Mouse (Mus musculus): ENCODE results near the gene Bcl2l15. TPM values are rescaled to one million over a fixed set of nuclear protein-coding genes. Genes with fewer than 3 reads are reported as not detected.
A peak's percentile ranks its signal among the peaks of the same experiment; 100 is the strongest.

The Bcl2l15 gene
- polyA plus RNA-seq, 1 experiment: 0.15 TPM

DNA sequence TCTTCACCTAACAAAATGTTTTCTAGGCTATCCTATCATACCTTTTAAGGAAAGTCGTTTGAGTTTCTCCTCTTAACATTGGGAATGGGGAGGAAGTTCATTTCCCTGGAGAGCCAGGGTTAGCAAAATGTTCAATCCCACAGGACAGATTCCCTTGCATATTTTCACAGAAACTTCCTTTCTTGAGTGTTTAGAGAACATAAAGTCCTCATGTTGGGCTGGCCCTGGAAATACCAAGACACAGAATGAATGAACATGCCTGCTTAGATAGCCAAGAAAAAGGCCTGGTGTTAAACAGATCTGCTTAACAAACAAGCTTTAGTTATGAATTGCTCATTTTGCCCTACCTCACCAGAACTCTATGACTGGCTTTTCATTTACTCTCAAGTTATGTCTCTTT lies 39.8 kb upstream of the Bcl2l15 start:
- no peaks in the 10 kb centered on the region for H3K27me3 ChIP-seq (ENCODE audit: control insufficient read depth)
- H3K36me3 ChIP-seq (ENCODE audit: control insufficient read depth): peaks cover 17% of the 10 kb centered on the region
- TF ChIP-seq GATA1 (IDR thresholded peaks at IDR 0.05; ENCODE audit: low read length) (no peak), TAL1 (IDR thresholded peaks at IDR 0.05; ENCODE audit: low read length) (no peak)
- H3K4me3 ChIP-seq (replicated peaks): peak overlapping the region; percentile 40
- no peaks in the 10 kb centered on the region for H3K9me3 ChIP-seq (ENCODE audit: control insufficient read depth, low read length)
- peaks cover 77% of the 10 kb centered on the region for H3K4me1 ChIP-seq (ENCODE audit: control insufficient read depth)

DNA sequence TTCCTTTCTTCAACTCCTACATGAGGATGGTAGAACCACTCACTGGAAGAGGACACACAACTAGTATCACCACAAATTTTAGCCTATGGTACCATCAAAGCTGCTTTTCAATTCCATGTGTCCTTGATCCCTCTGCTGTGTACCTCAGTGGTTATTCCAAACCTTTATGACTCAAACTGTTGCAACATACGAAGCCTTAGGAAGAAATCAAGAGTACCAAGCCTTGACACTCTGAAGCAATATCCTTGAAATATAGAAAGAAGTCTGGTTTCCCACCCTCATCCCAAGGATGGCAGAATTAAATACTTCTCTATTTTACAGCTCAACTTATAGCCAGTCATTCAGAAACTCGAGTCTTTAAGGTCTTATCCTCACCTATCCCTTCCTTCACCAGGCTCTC lies 36.0 kb upstream of the Bcl2l15 start:
- Histone ChIP-seq H3K27me3 (ENCODE audit: control insufficient read depth) (no peaks in the 10 kb centered on the region), H3K36me3 (ENCODE audit: control insufficient read depth) (peaks cover 27% of the 10 kb centered on the region), H3K9me3 (ENCODE audit: control insufficient read depth, low read length) (peaks cover 5% of the 10 kb centered on the region), H3K4me3 (replicated peaks) (no peak overlapping the region), H3K4me1 (ENCODE audit: control insufficient read depth) (peaks cover 95% of the 10 kb centered on the region)
- TF ChIP-seq GATA1 (IDR thresholded peaks at IDR 0.05; ENCODE audit: low read length) (no peak), TAL1 (IDR thresholded peaks at IDR 0.05; ENCODE audit: low read length) (no peak)

GRCm38 (mm10) chr3:103799507-103799906 lies 32.9 kb upstream of the Bcl2l15 start:
- Histone ChIP-seq H3K27me3 (ENCODE audit: control insufficient read depth) (no peaks in the 10 kb centered on the region), H3K4me3 (replicated peaks) (peak overlapping the region; percentile 41), H3K36me3 (ENCODE audit: control insufficient read depth) (peaks cover 58% of the 10 kb centered on the region), H3K4me1 (ENCODE audit: control insufficient read depth) (peaks cover 95% of the 10 kb centered on the region), H3K9me3 (ENCODE audit: control insufficient read depth, low read length) (peaks cover 5% of the 10 kb centered on the region)
- TF ChIP-seq TAL1 (IDR thresholded peaks at IDR 0.05; ENCODE audit: low read length): peak; percentile 97
- peak; percentile 98 for TF ChIP-seq GATA1 (IDR thresholded peaks at IDR 0.05; ENCODE audit: low read length)

GRCm38 (mm10) chr3:103801631-103802531 lies 30.5 kb upstream of the Bcl2l15 start:
- peak overlapping the region; percentile 15 for H3K4me3 ChIP-seq (replicated peaks)
- H3K9me3 ChIP-seq (ENCODE audit: control insufficient read depth, low read length): peaks cover 5% of the 10 kb centered on the region
- peaks cover 96% of the 10 kb centered on the region for H3K4me1 ChIP-seq (ENCODE audit: control insufficient read depth)
- peaks cover 82% of the 10 kb centered on the region for H3K36me3 ChIP-seq (ENCODE audit: control insufficient read depth)
- no peaks in the 10 kb centered on the region for H3K27me3 ChIP-seq (ENCODE audit: control insufficient read depth)
- TF ChIP-seq TAL1 (IDR thresholded peaks at IDR 0.05; ENCODE audit: low read length): no peak
- TF ChIP-seq GATA1 (IDR thresholded peaks at IDR 0.05; ENCODE audit: low read length): no peak

- Histone ChIP-seq H3K9me3 (ENCODE audit: control insufficient read depth, low read length) (peaks cover 5% of the 10 kb centered on the region), H3K4me1 (ENCODE audit: control insufficient read depth) (peaks cover 96% of the 10 kb centered on the region), H3K4me3 (replicated peaks) (no peak overlapping the region), H3K27me3 (ENCODE audit: control insufficient read depth) (no peaks in the 10 kb centered on the region), H3K36me3 (ENCODE audit: control insufficient read depth) (peaks cover 89% of the 10 kb centered on the region)
- TF ChIP-seq GATA1 (IDR thresholded peaks at IDR 0.05; ENCODE audit: low read length) (no peak), TAL1 (IDR thresholded peaks at IDR 0.05; ENCODE audit: low read length) (no peak)
These were observed 29.5 kb upstream of the Bcl2l15 start for GRCm38 (mm10) chr3:103802861-103803260.

DNA sequence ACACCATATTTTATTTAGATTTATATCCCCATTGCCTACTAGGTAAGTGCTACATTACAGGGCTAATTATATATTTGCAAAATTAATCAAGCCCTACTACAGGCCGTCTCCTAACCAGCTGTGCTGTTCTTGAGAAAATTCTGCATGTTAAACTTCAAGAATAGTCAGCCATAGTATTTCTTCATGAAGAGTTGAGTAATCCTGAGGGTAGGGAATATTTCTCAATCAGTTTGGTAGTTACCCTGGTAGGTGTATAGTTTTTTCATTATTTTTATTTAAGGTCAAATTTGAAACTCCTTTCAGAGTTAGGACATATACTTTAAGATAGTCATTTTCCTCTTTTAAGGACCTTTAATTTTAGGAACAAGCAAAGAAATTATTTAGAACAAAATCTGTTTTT lies 26.7 kb upstream of the Bcl2l15 start:
- H3K4me1 ChIP-seq (ENCODE audit: control insufficient read depth): peaks cover 86% of the 10 kb centered on the region
- H3K36me3 ChIP-seq (ENCODE audit: control insufficient read depth): peaks cover 75% of the 10 kb centered on the region
- H3K27me3 ChIP-seq (ENCODE audit: control insufficient read depth): no peaks in the 10 kb centered on the region
- H3K9me3 ChIP-seq (ENCODE audit: control insufficient read depth, low read length): no peaks in the 10 kb centered on the region
- H3K4me3 ChIP-seq (replicated peaks): no peak overlapping the region
- TF ChIP-seq GATA1 (IDR thresholded peaks at IDR 0.05; ENCODE audit: low read length) (no peak), TAL1 (IDR thresholded peaks at IDR 0.05; ENCODE audit: low read length) (no peak)

DNA sequence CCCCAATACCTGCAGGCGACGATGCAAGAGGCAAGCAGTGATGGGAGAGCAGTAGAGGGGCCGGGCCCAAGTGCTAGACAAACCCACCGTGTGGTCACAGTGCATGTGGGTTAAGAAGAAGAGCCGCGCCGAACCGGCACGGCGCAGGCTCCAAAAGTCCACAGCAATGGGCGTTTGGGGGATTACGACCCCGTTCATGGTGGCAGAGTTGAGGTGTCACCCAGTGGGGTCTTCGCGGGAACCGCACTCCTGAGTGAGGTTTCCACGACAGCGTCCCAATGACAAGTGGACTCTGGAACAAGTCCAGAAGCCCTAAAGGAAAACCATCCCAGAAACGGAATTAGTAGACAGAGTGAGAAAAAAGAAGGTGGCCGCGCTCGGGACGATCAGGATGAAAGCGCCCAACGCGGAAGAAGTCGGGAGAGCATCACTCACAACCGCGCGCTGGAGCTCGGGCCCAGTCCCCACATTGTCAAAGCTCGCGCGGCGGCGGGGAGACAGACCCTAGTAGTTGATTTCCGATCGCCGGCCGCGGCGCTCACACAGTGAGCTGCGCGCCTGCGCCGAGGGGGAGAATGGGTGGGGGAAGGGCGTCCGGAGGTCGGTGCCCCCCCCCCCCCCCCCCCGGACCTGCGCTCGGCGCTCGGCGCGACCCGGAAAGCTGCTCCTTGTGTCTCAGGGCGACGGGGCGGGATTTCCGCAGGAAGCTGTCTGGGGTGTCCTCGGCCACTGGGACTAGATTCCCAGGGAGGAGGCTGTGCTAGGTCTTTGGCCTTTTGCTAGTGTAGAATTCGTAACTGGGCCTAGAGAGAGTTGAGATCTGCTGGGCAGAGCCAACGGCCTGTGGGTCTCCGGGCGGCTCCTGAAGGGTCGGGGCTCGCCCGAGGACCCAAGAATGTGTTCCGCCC lies 23.3 kb upstream of the Bcl2l15 start, which contains the start of the genes Dclre1b, Ap4b1 and Gm43064:
Dclre1b (minus strand) TSS at position 554 of the 908 bp plus-strand sequence.
Ap4b1 (plus strand) TSS at position 630 of the 908 bp plus-strand sequence.
Gm43064 (plus strand) TSS at position 683 of the 908 bp plus-strand sequence.
- Histone ChIP-seq H3K36me3 (ENCODE audit: control insufficient read depth) (peaks cover 72% of the 10 kb centered on the region), H3K4me3 (replicated peaks) (peak within 1 kb of the TSS; percentile 79)

DNA sequence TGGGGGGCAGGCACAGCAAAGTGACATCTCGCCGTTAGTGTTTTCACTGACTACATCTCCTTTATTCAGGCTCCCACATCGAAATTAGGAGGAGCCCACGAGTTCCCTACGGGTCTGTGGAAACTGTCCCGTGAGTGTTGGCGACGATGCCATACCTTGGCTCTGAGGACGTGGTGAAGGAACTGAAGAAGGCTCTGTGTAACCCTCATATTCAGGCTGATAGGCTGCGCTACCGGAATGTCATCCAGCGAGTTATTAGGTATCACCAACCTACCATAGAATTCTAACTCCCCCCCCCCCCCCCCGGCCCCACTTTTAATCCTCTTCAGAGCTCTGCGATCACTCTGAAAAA lies 22.6 kb upstream of the Bcl2l15 start:
- Histone ChIP-seq H3K4me3 (replicated peaks) (peak overlapping the region; percentile 79), H3K9me3 (ENCODE audit: control insufficient read depth, low read length) (no peaks in the 10 kb centered on the region), H3K4me1 (ENCODE audit: control insufficient read depth) (peaks cover 70% of the 10 kb centered on the region), H3K27me3 (ENCODE audit: control insufficient read depth) (no peaks in the 10 kb centered on the region), H3K36me3 (ENCODE audit: control insufficient read depth) (peaks cover 72% of the 10 kb centered on the region)
- TF ChIP-seq TAL1 (IDR thresholded peaks at IDR 0.05; ENCODE audit: low read length): no peak
- TF ChIP-seq GATA1 (IDR thresholded peaks at IDR 0.05; ENCODE audit: low read length): no peak

More for the DNA sequence above, 23.3 kb upstream of the Bcl2l15 start, which contains the start of the genes Dclre1b, Ap4b1 and Gm43064:
- Histone ChIP-seq H3K27me3 (ENCODE audit: control insufficient read depth) (no peaks in the 10 kb centered on the region), H3K4me1 (ENCODE audit: control insufficient read depth) (peaks cover 77% of the 10 kb centered on the region), H3K9me3 (ENCODE audit: control insufficient read depth, low read length) (no peaks in the 10 kb centered on the region)
- TF ChIP-seq GATA1 (IDR thresholded peaks at IDR 0.05; ENCODE audit: low read length) (no peak), TAL1 (IDR thresholded peaks at IDR 0.05; ENCODE audit: low read length) (no peak)

Measured in erythroblast, embryonic 14.5 days (primary cell).